Mouse (Mus musculus) neural tube, embryonic 15.5 days (tissue): ENCODE data around the gene Nup107. TPM values are rescaled to one million over a fixed set of nuclear protein-coding genes. Genes with fewer than 3 reads are reported as not detected.

Source experiments
- ATAC-seq: fragments of 200-750 bp; cut with Nextera tagmentation; 2 replicates; pipeline ENCODE4 v1.8.0; 2017; ENCODE audit warnings: mild to moderate bottlenecking, moderate TSS enrichment, moderate library complexity; ENCODE audit not compliant: low FRiP score
- H3K27ac ChIP-seq: fragments of 300-500 bp; sonication (generic); replicated peaks from 2 replicates; pipeline ENCODE4 v1.5.1; 2015; ENCODE audit warnings: mild to moderate bottlenecking, inconsistent platforms
- H3K27me3 ChIP-seq: fragments of 300-500 bp; sonication (generic); replicated peaks from 2 replicates; pipeline ENCODE4 v1.6.1; 2015; ENCODE audit warnings: inconsistent platforms
- H3K36me3 ChIP-seq: fragments of 300-500 bp; sonication (generic); 2 replicates; pipeline ENCODE4 v1.6.1; 2015; ENCODE audit warnings: inconsistent platforms
- H3K4me1 ChIP-seq: fragments of 300-500 bp; sonication (generic); 2 replicates; pipeline ENCODE4 v1.6.1; 2015; ENCODE audit warnings: inconsistent platforms
- H3K4me2 ChIP-seq: fragments of 300-500 bp; sonication (generic); 2 replicates; pipeline ENCODE4 v1.6.1; 2015; ENCODE audit warnings: inconsistent platforms, mild to moderate bottlenecking, moderate library complexity
- H3K4me3 ChIP-seq: fragments of 300-500 bp; sonication (generic); replicated peaks from 2 replicates; pipeline ENCODE4 v1.5.1; 2015; ENCODE audit warnings: mild to moderate bottlenecking, inconsistent platforms
- H3K9ac ChIP-seq: fragments of 300-500 bp; sonication (generic); replicated peaks from 2 replicates; pipeline ENCODE4 v1.6.1; 2015; ENCODE audit warnings: mild to moderate bottlenecking, inconsistent platforms
- H3K9me3 ChIP-seq: fragments of 300-500 bp; sonication (generic); replicated peaks from 2 replicates; pipeline ENCODE4 v1.6.1; 2016; ENCODE audit warnings: inconsistent platforms
- WGBS: fragments of 180-500 bp; shearing (Covaris S2); methylation state at CpG from one replicate; pipeline ENCODE4 v1.1.7; 2015; ENCODE audit warnings: mixed read lengths; 5-methylcytosine and 5-hydroxymethylcytosine counted together
- polyA plus RNA-seq: library from polyadenylated mRNA; unstranded; fragments of >200 nt; fragmentation: Nextera tagmentation; extraction: Ambion mirVana; gene quantifications from 2 replicates; pipeline ENCODE4 v1.2.1, GENCODE M21; 2015

Gene Nup107
- polyA plus RNA-seq, 1 experiment from 2014 or later: 28.2 TPM

GRCm38 (mm10) chr10:117799806-117800205 lies 7.3 kb upstream of the Nup107 start:
- Histone ChIP-seq H3K27ac (no peak overlapping the region), H3K9me3 (0 out of 2 replicates have a peak, but pooled peaks cover 3% of the 10 kb centered on the region), H3K4me2 (no peak overlapping the region), H3K9ac (no peak overlapping the region), H3K4me1 (no peaks in the 10 kb centered on the region), H3K27me3 (no peaks in the 10 kb centered on the region), H3K36me3 (no peaks in the 10 kb centered on the region), H3K4me3 (no peak overlapping the region)
- WGBS: 92% methylated on average over 11 of the region's 11 CpGs
- ATAC-seq: no peak

DNA sequence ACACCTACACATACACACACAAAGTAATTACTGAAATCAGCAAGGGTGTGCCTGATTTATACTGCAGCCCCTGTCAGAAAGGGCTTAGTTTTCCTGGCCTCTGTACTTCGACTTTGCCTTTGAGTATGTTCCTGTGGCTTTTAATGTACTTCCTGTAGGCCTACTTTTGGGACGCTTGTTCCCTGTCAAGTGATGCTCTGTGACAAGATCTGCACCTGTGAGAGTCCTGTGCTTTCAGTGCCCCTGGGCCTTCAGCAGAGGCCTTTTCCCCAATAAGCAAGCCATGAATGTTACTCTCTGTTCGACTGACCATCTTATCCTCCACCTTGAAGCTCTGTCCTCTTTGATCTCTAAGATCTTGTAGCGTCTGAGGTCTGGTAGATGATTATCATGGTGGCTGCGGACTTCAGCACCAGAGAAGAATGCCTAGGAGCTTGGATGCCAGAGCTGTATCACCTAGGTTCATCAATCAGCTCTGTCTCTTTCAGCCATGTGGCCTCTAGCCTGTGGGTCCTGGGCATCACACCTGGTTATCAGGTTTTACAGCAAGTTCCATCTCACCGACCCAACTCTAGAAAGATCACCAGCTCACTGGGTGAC lies 6.0 kb upstream of the Nup107 start:
- H3K4me1 ChIP-seq: no peaks in the 10 kb centered on the region
- no peak overlapping the region for H3K27ac ChIP-seq
- no peaks in the 10 kb centered on the region for H3K36me3 ChIP-seq
- 84% methylated on average over 6 of the region's 6 CpGs for WGBS
- no peak overlapping the region for H3K4me3 ChIP-seq
- H3K4me2 ChIP-seq: no peak overlapping the region
- H3K9me3 ChIP-seq: 0 out of 2 replicates have a peak, but pooled peaks cover 3% of the 10 kb centered on the region
- ATAC-seq: no peak
- no peaks in the 10 kb centered on the region for H3K27me3 ChIP-seq
- H3K9ac ChIP-seq: no peak overlapping the region

DNA sequence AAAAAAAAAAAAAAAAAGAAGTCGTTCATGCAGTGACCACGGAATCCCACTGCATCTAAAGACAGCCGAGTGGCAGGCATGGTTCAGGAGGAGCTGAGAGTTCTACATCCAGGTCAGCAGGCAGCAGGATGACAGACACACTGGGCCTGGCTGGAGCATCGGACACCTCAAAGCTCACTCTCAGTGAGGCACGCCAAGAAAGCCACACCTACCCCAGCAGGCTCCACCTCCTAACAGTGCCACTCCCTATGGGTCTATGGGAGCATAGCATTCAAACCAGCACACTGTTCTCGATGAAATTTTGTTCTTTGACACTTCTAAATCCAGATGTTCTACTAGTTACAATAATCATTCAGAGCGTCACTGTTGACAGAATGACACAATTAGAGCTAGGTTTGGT lies 5.2 kb upstream of the Nup107 start:
- no peaks in the 10 kb centered on the region for H3K36me3 ChIP-seq
- no peak overlapping the region for H3K9ac ChIP-seq
- peaks cover 6% of the 10 kb centered on the region; the same call in 1 of the 2 replicates for H3K4me1 ChIP-seq
- H3K9me3 ChIP-seq: 0 out of 2 replicates have a peak, but pooled peaks cover 3% of the 10 kb centered on the region
- 77% methylated on average over 7 of the region's 7 CpGs for WGBS
- no peaks in the 10 kb centered on the region for H3K27me3 ChIP-seq
- ATAC-seq: no peak
- no peak overlapping the region for H3K27ac ChIP-seq
- H3K4me3 ChIP-seq: no peak overlapping the region
- H3K4me2 ChIP-seq: no peak overlapping the region

DNA sequence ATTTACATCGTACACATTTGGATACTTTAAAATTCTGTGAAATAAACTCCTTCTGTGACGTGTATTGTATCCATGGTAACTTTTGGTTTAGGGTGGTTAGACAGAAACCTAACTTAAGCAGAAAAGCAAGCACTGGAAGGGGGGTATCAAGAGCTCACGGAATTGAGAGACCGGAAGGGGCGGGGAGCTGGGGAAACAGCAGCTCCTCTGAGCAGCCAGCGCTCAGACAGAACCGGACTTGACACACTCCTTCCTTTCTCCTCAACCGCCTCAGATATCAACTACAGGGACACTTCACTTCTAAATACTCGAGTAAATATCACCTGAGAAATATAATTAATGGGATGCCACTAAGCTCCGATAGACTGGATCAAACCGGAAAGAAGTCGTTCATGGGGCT lies 4.6 kb upstream of the Nup107 start:
- Histone ChIP-seq H3K36me3 (no peaks in the 10 kb centered on the region), H3K27ac (no peak overlapping the region), H3K4me3 (no peak overlapping the region), H3K4me2 (no peak overlapping the region), H3K4me1 (peaks cover 6% of the 10 kb centered on the region; the same call in 1 of the 2 replicates), H3K9me3 (0 out of 2 replicates have a peak, but pooled peaks cover 3% of the 10 kb centered on the region), H3K27me3 (no peaks in the 10 kb centered on the region), H3K9ac (no peak overlapping the region)
- ATAC-seq: no peak
- 92% methylated on average over 12 of the region's 12 CpGs for WGBS

GRCm38 (mm10) chr10:117796181-117796580 lies 3.7 kb upstream of the Nup107 start:
- 94% methylated on average over 7 of the region's 7 CpGs for WGBS
- H3K27me3 ChIP-seq: no peaks in the 10 kb centered on the region

DNA sequence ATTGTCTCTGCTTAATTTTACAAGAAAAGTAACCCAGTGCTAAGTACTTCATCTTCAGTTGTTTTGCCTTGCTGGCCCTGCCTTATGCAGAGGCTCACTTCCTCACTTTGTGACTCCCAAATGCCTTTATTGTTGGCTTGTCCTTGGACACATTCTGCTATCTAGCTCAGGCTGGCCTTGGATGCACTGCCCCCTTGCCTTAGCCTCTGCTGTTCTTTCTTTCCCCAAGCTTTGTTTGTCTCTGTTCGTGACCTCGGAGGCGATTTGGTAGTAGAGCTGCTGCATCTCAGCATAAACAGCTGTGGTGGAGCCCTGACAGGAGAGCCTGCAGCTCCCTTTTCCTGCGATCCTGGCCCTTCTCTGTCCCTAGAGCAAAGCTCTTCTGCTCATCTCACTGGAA lies 2.7 kb upstream of the Nup107 start:
- Histone ChIP-seq H3K27ac (no peak overlapping the region), H3K4me1 (peaks cover 21% of the 10 kb centered on the region), H3K9ac (no peak overlapping the region), H3K4me2 (no peak overlapping the region), H3K9me3 (0 out of 2 replicates have a peak, but pooled peaks cover 3% of the 10 kb centered on the region), H3K36me3 (no peaks in the 10 kb centered on the region), H3K27me3 (no peaks in the 10 kb centered on the region), H3K4me3 (no peak overlapping the region)
- no peak for ATAC-seq
- 80% methylated on average over 4 of the region's 4 CpGs for WGBS

More at GRCm38 (mm10) chr10:117796181-117796580, 3.7 kb upstream of the Nup107 start:
- 0 out of 2 replicates have a peak, but pooled peaks cover 3% of the 10 kb centered on the region for H3K9me3 ChIP-seq
- H3K36me3 ChIP-seq: no peaks in the 10 kb centered on the region
- H3K4me3 ChIP-seq: no peak overlapping the region
- H3K9ac ChIP-seq: no peak overlapping the region
- H3K4me2 ChIP-seq: no peak overlapping the region
- no peak overlapping the region for H3K27ac ChIP-seq
- no peak for ATAC-seq
- peaks cover 15% of the 10 kb centered on the region for H3K4me1 ChIP-seq

DNA sequence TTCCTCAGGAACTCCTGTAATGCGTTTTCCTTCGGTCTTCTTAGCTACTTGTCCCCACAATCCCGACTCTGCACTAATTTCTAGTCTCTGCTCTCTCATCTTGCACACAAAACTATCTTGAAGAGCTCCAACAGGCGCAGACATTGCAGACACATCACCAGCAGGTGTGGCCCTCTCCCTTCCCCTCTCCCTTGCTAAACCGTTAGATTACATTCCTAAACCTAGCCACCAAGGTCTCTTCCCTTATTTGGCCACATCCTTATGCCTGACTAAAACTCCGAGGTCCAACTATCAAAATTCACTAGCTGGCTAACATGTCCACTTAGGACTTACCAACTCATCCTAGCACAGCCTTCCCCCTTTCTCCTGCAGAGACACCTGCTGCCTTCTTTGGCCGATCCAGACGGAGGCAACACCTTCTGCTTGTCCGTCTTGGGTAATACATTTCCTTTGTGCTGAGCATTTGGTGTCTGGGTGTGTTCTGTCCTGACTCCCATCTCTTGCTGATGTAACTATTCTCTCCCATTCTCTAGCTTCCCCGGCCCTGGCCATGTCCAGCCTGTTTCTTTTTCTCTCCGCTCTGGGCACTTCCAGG lies 1.0 kb upstream of the Nup107 start:
- Histone ChIP-seq H3K27me3 (no peaks in the 10 kb centered on the region), H3K36me3 (no peaks in the 10 kb centered on the region), H3K4me3 (peak overlapping the region; percentile 93), H3K9me3 (0 out of 2 replicates have a peak, but pooled peaks cover 3% of the 10 kb centered on the region), H3K9ac (0 out of 2 replicates have a peak overlapping the region, but pooled peaks have one; percentile 48), H3K27ac (peak overlapping the region; percentile 79), H3K4me1 (peaks cover 21% of the 10 kb centered on the region), H3K4me2 (peak overlapping the region; percentile 85)
- ATAC-seq: no peak
- 85% methylated on average over 11 of the region's 11 CpGs for WGBS

GRCm38 (mm10) chr10:117791171-117791470 lies 1.4 kb downstream of the Nup107 start:
- ATAC-seq: no peak
- Histone ChIP-seq H3K27ac (no peak overlapping the region), H3K4me3 (no peak overlapping the region), H3K4me1 (peaks cover 21% of the 10 kb centered on the region), H3K4me2 (peak overlapping the region; percentile 85; the same call in 1 of the 2 replicates), H3K9me3 (no peaks in the 10 kb centered on the region), H3K9ac (no peak overlapping the region), H3K27me3 (no peaks in the 10 kb centered on the region), H3K36me3 (peaks cover 13% of the 10 kb centered on the region)
- 95% methylated on average over 2 of the region's 2 CpGs for WGBS

GRCm38 (mm10) chr10:117790421-117791170 lies 1.9 kb downstream of the Nup107 start:
- Histone ChIP-seq H3K9ac (no peak overlapping the region), H3K27me3 (no peaks in the 10 kb centered on the region), H3K4me1 (peaks cover 21% of the 10 kb centered on the region), H3K36me3 (peaks cover 19% of the 10 kb centered on the region), H3K27ac (no peak overlapping the region), H3K9me3 (no peaks in the 10 kb centered on the region), H3K4me3 (no peak overlapping the region), H3K4me2 (no peak overlapping the region)
- 95% methylated on average over 17 of the region's 17 CpGs for WGBS
- ATAC-seq: no peak

GRCm38 (mm10) chr10:117790011-117790410 lies 2.5 kb downstream of the Nup107 start:
- ATAC-seq: no peak
- Histone ChIP-seq H3K4me3 (no peak overlapping the region), H3K9ac (no peak overlapping the region), H3K27me3 (no peaks in the 10 kb centered on the region), H3K4me2 (no peak overlapping the region), H3K27ac (no peak overlapping the region), H3K36me3 (peaks cover 20% of the 10 kb centered on the region), H3K9me3 (no peaks in the 10 kb centered on the region), H3K4me1 (peaks cover 21% of the 10 kb centered on the region)
- 97% methylated on average over 1 of the region's 1 CpGs for WGBS

- Histone ChIP-seq H3K4me2 (no peak overlapping the region), H3K27ac (no peak overlapping the region), H3K9me3 (no peaks in the 10 kb centered on the region), H3K4me3 (no peak overlapping the region), H3K36me3 (peaks cover 58% of the 10 kb centered on the region), H3K9ac (no peak overlapping the region), H3K27me3 (no peaks in the 10 kb centered on the region), H3K4me1 (no peaks in the 10 kb centered on the region)
- WGBS: 97% methylated on average over 7 of the region's 7 CpGs
- ATAC-seq: no peak
Observed at GRCm38 (mm10) chr10:117784646-117785045, 7.9 kb downstream of the Nup107 start.
